Mouse (Mus musculus): Measurements from ENCODE around the gene B3galt4.

B3galt4 gene

DNA sequence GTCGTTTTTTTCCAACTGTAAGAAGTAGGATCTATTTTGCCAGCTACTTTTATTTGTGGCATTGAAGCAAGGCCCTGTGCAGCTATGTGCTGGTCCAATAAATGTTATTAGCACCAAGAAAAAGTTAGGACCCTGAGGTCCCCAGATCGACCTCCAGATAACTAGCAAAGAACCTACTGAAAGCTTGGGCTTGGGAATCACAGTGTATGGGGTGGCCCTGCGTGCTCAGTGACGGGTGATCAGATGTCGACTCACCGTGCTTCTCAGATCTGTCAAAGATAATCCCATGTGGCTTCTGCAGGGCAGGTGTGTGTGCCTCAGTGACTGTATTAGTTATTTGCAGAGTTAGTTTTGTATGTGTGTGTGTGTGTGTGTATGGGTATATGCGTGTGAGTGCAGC, 29.9 kb downstream of the B3galt4 start:
- CTCF ChIA-PET: interaction anchor here (0.8 to 1.5 kb wide), 2 partner anchors 11 to 25 kb away, joined by 5 to 6 read pairs; no protein-coding TSS in a partner anchor

DNA sequence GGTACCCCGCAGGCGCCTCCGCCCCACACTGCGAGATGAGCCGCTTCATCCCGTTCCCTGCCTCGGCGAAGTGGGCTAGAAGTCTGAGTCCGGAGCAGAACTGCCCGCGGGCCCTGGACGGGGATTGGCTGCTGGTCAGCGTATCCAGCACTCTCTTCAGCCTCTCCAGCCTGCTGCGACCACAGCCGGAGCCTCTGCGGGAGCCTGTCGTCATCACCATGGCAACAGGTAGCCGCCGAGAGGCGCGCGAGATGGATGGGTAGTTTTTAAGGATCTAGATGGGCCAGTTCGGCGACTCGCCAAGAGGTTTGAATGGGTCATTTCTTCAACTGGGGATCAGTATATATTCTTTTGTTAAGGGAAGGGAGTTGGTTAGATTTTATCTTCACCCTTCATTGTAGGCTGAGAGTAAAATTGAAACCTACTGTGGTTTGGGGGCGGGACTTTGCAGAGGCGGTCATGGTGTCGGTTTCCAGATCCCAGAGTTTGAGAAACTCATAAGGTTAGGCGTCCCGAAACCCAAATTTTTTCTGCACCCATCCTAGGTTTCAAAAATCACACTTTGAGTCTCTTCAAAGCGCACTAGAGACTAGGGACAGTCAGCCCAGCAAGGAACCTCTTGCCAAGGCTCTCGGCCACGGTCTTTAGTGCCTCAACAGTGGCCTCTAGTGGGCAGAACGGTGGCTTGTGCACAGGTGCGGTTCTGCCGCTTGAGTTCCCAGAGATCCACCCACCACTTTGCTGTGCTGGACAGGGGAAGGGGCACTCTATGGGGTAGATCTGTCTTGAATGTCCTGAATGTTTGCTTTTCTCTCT, 30.8 kb downstream of the B3galt4 start:
- CTCF ChIA-PET: interaction anchor here (0.8 kb wide), 1 partner anchor 24 kb away, joined by 5 read pairs; no protein-coding TSS in a partner anchor

DNA sequence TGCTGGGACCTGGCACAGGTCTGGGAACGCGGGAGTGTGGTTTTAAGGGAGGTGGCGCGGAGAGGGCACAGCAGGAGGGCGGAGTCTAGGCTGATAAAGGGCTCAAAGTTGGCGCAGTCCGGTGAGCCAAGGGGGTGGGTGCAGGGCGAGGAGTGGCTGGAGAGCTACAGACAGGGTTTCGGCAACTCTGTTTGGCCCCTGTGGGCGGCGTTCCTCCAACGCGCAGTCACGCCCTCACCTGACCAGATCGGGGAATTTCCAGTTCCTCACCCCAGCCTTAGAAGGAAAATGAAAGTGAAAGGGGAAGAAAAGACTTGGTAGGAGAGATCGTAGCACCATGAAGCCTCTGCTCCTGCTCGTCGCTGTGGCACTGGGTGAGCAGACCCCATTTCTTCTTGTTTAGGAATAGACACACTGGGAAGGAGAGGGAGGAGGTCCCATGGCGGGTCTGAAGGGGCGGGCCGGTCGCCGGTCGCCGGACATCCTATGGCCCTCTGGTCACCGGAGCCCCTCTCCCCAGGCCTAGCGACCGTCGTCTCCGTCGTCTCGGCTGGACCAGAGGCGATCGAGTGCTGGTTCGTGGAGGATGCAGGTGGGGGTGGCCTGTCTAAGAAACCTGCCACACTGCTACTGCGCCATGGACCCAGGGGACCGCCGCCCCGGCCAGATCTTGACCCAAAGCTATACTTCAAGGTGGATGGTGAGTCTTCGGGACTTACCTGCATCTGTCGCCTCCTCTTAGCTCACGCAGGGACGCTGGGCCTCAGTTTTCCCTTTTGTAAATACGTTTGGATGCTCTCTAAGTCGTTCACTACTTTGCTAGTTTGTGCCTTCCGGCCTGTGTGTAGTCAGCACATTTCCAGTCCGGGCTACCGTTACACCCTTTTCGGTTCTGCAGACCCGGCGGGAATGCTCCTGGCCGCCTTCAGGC, 31.7 kb downstream of the B3galt4 start:
- CTCF ChIA-PET: interaction anchor here (0.6 kb wide), 1 partner anchor 917 kb away, joined by 3 read pairs; no protein-coding TSS in a partner anchor

DNA sequence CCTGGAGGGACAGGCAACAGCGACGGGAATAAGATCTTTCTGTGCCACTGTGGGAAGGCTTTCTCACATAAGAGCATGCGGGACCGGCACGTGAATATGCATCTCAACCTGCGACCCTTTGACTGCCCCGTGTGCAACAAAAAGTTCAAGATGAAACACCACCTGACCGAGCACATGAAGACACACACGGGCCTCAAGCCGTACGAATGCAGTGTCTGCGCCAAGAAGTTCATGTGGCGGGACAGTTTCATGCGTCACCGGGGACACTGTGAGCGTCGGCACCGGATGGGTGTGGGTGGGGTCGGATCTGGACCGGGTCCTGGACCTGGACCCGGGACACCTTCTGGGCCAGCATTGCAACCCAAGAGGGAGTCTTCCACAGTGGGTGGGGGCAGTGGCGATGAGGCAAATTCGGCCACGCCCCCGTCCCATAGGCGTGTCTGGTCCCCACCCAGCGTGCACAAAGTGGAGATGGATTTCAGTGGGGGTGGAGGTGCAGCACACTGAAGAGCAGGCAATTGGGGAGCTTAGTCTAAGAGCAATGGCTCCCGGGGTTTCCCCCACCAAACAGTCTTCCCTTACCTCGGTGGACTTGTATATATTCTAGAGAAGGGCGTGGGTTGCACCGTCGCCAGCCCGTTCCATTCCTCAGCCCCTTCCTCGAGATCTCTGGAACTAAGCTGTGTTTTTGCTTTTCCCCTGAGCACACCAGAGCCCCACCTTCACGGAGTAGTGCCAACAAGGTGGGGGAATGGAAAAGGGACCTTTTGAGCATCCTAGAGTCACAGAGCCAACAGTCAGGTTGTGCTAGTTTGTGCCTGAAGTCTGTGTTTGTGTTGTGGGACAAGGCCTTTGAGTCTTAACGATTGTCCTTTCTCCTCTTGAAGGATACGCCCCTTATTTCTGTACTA, 32.7 kb downstream of the B3galt4 start:
- CTCF ChIA-PET: no interaction called here

DNA sequence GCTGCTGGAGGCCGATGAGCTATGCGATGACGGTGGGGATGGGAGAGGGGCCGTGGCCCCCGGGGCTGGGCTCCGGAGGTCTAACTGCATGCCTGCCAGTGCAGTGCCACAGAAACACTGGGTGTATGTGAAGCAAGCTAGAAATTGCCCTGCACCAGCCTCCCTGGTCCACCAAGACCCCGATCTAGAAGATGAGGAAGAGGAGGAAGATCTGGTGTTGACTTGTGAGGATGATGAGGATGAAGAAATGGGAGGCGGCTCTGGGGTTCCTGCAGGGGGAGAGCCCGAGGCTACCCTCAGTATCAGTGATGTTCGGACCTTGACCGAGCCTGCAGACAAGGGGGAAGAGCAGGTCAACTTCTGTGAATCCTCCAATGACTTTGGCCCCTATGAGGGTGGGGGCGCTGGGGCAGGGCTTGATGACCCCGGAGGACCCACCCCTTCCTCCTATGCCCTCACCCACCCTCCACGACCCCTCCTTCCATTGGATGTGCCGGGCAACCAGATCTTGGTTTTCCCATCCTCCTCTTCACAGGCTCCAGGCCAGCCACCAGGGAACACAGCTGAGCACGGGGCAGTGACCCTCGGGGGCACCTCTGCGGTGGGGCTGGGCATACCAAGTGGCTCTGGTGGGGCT, 33.5 kb downstream of the B3galt4 start:
- CTCF ChIA-PET: interaction anchor here (0.7 kb wide), 1 partner anchor 10 kb away, joined by 3 read pairs; no protein-coding TSS in a partner anchor

DNA sequence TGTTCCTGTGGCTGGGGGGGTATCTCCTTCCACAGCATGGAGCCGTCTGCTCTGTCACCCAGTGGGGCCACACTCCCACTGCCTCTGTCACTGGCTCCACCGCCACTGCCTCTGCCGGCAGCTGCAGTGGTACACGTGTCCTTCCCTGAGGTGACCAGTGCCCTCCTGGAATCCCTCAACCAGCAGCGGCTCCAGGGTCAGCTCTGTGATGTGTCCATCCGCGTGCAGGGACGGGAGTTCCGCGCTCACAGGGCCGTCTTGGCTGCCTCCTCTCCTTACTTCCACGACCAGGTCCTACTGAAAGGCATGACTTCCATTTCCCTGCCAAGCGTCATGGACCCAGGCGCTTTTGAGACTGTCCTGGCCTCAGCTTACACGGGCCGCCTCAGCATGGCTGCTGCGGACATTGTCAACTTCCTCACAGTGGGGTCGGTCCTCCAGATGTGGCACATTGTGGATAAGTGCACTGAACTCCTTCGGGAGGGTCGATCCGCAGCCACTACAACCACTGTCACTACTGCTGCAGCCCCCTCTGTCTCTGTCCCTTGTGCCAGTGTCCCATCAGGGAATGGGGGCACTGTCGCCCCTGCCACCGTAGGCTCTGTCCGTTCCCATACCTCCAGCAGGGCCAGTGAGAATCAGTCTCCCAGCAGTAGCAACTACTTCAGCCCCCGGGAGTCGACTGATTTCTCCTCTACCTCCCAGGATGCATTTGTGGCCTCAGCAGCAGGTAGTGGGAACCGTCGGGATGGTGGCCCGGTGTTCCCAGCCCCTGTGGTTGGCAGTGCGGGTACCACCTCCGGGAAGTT, 34.2 kb downstream of the B3galt4 start:
- CTCF ChIA-PET: interaction anchor here (0.7 kb wide), 1 partner anchor 11 kb away, joined by 3 read pairs; no protein-coding TSS in a partner anchor

DNA sequence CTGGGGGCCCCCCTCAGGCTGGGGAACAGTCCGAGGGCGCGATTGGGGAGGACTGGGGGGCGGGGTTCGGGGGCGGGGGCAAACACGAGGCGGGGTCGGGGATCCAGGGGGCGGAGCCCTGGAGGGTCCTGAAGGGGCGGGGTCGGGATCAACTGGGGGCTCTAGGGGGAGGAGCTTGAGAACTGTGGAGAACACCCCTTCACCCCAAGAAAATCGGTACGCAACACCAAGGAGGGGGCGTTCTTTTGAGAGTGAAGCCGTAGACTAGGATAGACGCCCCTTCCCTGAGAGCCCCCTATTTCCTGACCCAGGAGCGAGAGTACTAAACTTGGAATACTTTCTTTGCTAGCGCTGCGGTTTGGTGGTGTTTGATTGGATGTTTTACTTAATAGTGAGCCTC, 35.0 kb downstream of the B3galt4 start:
- CTCF ChIA-PET: no interaction called here

DNA sequence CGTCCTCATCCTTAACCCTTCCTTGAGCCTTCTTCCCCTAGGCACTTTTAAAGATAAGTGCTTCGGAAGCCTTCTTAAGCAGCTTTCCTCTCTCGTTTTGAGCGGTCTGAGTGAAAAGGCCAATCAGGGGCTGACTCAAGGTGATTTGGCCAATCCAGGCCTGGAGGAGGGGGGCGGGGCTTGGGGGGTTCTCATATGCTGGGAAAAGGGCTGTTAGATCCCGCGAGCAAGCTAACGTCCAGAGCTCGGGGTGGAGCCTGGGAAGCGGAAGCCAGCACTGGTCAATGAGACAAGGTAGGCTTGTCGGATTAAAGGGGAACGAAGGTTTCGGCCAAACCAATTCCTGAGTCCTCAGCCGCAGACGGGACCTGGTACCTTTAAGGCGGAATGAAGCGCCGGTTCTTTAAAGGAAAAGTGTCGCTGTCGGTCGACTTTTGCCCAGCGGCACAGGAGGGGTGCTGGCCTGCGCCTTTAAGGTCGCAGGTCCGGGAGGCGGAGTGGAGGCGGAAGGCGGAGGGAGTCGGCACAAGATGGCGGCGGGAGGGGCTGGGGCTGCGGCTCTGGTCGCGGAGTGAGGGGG, 35.5 kb downstream of the B3galt4 start, which contains the start of the genes Tapbp and Zbtb22:
Gene Tapbp (plus strand): TSS at position 229 of the 580 bp plus-strand sequence.
Gene Zbtb22 (plus strand): TSS at position 234 of the 580 bp plus-strand sequence.
- CTCF ChIA-PET: interaction anchor here (0.6 to 1.4 kb wide), 2 partner anchors 18 to 1290 kb away, joined by 3 to 6 read pairs; no protein-coding TSS in a partner anchor

DNA sequence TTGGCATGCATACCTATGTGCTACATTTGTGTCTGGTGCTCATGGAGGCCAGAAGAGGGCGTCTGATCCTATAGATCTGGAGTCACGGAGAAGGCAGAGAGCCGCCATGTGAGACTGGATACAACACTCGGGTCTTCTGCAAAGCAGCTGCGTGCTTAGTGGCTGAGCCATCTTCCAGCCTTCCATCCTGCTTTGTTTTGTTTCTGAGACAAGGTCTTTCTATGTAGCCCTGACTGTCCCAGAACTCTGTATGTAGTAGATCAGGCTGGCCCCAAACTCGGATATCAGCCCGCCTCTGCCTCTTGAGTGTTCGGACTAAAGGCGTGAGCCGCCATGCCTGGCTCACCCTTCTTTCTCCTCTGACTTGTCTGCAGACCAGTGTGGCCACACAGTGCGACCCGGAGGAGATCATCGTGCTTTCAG, 36.3 kb downstream of the B3galt4 start:
- CTCF ChIA-PET: interaction anchor here (0.6 to 1.4 kb wide), 3 partner anchors 17 to 1291 kb away, joined by 3 to 6 read pairs (median 5); no protein-coding TSS in a partner anchor

DNA sequence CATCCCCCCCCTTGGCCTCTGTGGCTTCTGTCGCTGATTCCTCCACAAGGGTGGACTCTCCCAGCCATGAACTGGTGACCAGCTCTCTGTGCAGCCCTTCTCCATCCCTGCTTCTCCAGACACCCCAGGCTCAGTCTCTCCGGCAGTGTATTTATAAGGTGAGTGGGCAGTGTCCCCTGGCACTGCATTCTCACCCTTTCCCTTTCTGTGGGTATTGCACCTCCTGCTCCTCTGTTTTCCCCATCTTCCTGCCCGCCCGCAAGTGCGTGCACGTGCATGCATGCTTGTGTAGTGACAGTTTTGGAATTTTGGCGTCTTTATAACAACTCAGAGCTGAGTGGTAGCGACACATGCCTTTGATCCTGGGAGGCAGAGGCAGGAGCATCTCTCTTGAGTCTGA, 37.4 kb downstream of the B3galt4 start:
- CTCF ChIA-PET: no interaction called here

DNA sequence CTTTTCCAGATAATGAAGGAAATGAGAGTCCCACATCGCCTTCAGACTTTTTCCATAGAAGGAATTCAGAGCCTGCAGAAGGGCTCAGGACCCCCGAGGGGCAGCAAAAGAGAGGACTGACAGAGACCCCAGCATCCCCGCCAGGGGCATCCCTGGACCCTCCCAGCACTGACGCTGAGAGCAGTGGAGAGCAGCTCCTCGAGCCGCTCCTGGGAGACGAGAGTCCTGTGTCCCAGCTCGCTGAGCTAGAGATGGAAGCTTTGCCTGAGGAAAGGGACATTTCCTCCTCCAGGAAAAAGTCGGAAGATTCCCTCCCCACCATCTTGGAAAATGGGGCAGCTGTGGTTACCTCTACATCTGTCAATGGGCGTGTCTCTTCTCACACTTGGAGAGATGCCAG, 38.0 kb downstream of the B3galt4 start:
- CTCF ChIA-PET: no interaction called here

DNA sequence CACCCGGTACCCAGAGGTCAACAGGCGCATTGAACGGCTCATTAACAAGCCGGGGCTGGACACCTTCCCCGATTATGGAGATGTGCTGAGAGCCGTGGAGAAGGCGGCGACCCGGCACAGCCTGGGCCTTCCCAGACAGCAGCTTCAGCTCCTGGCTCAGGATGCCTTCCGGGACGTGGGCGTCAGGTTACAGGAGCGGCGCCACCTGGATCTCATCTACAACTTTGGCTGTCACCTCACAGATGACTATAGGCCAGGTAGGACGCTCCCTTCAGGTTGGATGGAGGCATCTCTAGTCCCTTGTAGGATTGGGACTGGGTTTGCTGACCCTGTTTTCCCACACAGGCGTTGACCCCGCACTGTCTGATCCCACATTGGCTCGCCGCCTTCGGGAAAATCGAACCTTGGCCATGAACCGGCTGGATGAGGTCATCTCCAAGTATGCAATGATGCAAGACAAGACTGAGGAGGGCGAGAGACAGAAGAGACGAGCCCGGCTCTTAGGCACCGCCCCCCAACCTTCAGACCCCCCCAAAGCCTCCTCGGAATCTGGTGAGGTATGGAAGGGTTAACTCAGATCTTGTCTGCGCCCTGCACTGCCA, 39.4 kb downstream of the B3galt4 start:
- CTCF ChIA-PET: interaction anchor here (0.6 to 1.1 kb wide), 2 partner anchors 17 to 1925 kb away, joined by 5 to 14 read pairs; no protein-coding TSS in a partner anchor

DNA sequence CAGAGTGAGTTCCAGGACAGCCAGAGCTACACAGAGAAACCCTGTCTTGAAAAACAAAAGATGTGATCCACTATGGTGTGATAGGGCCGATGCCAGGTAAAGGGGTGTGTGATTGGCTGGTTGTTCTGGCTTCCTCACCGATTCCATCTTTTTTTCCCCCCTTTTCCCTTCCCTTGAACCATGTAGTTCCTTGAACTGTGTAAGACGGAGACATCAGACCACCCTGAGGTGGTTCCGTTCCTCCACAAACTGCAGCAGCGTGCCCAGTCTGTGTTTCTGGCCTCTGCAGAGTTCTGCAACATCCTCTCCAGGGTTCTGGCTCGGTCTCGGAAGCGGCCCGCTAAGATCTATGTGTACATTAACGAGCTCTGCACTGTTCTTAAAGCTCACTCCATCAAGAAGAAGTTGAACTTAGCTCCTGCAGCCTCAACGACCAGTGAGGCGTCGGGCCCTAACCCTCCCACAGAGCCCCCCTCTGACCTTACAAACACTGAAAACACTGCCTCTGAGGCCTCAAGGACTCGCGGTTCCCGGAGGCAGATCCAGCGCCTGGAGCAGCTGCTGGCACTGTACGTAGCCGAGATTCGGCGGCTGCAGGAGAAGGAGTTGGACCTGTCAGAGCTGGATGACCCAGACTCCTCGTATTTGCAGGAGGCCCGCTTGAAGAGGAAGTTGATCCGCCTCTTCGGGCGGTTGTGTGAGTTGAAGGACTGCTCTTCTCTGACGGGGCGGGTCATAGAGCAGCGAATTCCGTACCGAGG, 40.1 kb downstream of the B3galt4 start:
- CTCF ChIA-PET: interaction anchor here (0.5 to 1.1 kb wide), 4 partner anchors 16 to 1926 kb away, joined by 3 to 14 read pairs (median 5); no protein-coding TSS in a partner anchor

DNA sequence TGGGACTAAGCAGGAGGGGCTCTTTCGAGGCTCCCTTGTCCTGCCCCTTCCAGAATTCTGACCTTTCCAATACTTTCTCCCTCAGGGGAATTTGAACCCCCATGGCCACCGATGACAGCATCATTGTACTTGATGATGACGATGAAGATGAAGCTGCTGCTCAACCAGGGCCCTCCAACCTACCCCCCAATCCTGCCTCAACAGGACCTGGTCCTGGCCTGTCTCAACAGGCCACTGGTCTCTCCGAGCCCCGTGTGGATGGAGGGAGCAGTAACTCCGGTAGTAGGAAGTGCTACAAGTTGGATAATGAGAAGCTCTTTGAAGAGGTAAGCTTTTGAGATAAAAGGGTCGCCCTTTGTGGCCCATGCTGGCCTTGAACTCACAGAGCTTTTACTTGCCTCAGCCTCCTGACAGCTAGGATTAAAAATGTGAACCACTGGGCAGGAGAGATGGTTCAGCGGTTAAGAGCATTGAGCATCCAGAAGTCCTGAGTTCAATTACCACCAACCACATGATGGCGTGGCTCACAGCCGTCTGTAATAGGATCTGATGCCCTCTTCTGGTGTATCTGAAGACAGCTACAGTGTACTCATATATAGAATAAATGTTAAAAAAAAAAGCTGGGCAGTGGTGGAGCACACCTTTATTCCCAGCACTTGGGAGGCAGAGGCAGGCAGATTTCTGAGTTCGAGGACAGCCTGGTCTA, 40.8 kb downstream of the B3galt4 start:
- CTCF ChIA-PET: interaction anchor here (0.5 to 1.1 kb wide), 6 partner anchors 11 to 470 kb away, joined by 3 to 6 read pairs (median 5); no protein-coding TSS in a partner anchor

DNA sequence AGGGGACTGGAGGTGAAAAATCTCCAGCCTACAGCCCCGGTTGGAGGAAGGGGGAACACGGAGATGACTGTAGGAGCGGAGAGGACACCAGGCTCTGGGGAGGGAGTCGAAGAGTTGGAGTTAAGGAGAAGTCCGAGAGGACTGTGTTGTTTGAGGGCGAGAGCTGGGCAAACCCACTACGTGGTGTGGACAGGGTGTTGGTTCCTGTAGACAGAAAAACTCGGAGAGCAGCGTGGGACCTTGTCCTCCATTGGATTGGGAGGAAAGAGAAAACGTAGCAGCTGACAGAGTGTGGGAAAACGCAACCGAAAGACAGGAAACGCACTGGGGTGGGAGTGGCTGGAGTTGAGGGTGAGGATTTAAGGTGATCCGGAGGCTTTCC, 41.4 kb downstream of the B3galt4 start:
- CTCF ChIA-PET: interaction anchor here (0.9 to 1.0 kb wide), 2 partner anchors 12 kb away, joined by 3 to 6 read pairs; no protein-coding TSS in a partner anchor

DNA sequence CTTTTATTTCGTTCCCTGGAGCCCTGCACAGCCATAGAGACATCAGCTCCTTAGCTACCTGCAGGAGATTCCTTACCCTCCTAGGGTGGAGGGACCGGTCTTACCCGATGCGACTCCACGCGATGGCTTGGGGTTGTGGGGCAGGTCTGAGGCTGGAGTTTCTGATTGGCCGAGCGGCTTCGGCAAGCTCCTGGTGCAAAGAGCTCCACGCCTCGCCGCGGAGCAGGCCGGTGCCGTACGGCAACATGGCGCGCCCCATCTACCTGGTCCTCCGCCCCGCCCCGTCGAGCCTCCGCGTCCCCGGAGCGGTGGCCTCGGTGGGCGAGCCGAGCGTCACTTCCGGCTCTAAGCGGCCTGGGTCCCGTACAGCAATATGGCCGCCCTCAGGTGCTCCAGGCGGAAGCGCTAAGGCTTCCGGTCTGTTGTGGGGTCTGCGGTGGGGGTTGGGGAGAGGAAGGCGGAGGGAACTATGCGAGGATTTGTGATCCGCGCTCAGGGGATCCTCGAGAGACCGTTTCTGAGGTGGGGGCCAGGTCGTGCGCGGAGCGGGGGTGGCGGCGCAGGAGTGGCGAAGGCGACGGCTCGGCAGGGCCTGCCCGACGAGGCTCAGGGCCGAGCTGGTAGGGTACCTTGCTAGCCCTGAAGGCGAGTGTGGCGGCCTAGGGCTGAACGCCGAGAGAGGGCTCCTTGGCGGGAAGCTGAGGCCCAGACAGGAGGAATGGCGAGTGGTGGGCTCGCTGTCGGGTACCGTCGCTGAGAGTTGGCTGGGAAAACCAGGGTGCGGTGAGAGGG, 42.0 kb downstream of the B3galt4 start, which contains the start of gene Daxx:
Gene Daxx (plus strand): TSS at position 338 of the 792 bp plus-strand sequence.
- CTCF ChIA-PET: interaction anchor here (1.0 kb wide), 1 partner anchor 12 kb away, joined by 3 read pairs; no protein-coding TSS in a partner anchor
